Mouse (Mus musculus): ENCODE measurements around the gene Arhgef3.
A peak's percentile ranks its signal among the peaks of the same experiment; 100 is the strongest.

Gene Arhgef3

GRCm38 (mm10) chr14:27270466-27270865, 155.8 kb downstream of the Arhgef3 start:
- no peak for DNase-seq (ENCODE audit: low spot score)

GRCm38 (mm10) chr14:27271371-27272071, 156.8 kb downstream of the Arhgef3 start:
- DNase-seq (ENCODE audit: low spot score), result peak; percentile 16

GRCm38 (mm10) chr14:27272072-27272834, 157.6 kb downstream of the Arhgef3 start:
- DNase-seq (ENCODE audit: low spot score), result no peak

- no peak for DNase-seq (ENCODE audit: low spot score)
Observed at GRCm38 (mm10) chr14:27272835-27273138, 158.1 kb downstream of the Arhgef3 start.

- DNase-seq (ENCODE audit: low spot score), result no peak
Observed at GRCm38 (mm10) chr14:27273169-27273568, 158.5 kb downstream of the Arhgef3 start.

- DNase-seq (ENCODE audit: low spot score), result no peak
Observed at GRCm38 (mm10) chr14:27277259-27277658, 162.6 kb downstream of the Arhgef3 start.

- no peak for DNase-seq (ENCODE audit: low spot score)
Observed at GRCm38 (mm10) chr14:27280201-27280890, 165.6 kb downstream of the Arhgef3 start.

- no peak for DNase-seq (ENCODE audit: low spot score)
Observed at GRCm38 (mm10) chr14:27283956-27284355, 169.3 kb downstream of the Arhgef3 start.

- DNase-seq (ENCODE audit: low spot score), result no peak
Observed at GRCm38 (mm10) chr14:27286202-27286601, 171.5 kb downstream of the Arhgef3 start.

- DNase-seq (ENCODE audit: low spot score), result no peak
Observed at GRCm38 (mm10) chr14:27289053-27289452, 174.4 kb downstream of the Arhgef3 start.

GRCm38 (mm10) chr14:27292101-27292500, 177.4 kb downstream of the Arhgef3 start:
- DNase-seq (ENCODE audit: low spot score), result no peak

GRCm38 (mm10) chr14:27295821-27296220, 181.1 kb downstream of the Arhgef3 start:
- DNase-seq (ENCODE audit: low spot score), result no peak

- DNase-seq (ENCODE audit: low spot score), result no peak
Observed at GRCm38 (mm10) chr14:27296987-27297386, 182.3 kb downstream of the Arhgef3 start.

GRCm38 (mm10) chr14:27298875-27299274, 184.2 kb downstream of the Arhgef3 start:
- DNase-seq (ENCODE audit: low spot score), result no peak

GRCm38 (mm10) chr14:27299705-27300104, 185.0 kb downstream of the Arhgef3 start:
- DNase-seq (ENCODE audit: low spot score), result no peak

GRCm38 (mm10) chr14:27301768-27302499, 187.2 kb downstream of the Arhgef3 start:
- no peak for DNase-seq (ENCODE audit: low spot score)

GRCm38 (mm10) chr14:27303294-27303693, 188.6 kb downstream of the Arhgef3 start:
- no peak for DNase-seq (ENCODE audit: low spot score)

GRCm38 (mm10) chr14:27304408-27304807, 189.7 kb downstream of the Arhgef3 start:
- no peak for DNase-seq (ENCODE audit: low spot score)

- no peak for DNase-seq (ENCODE audit: low spot score)
Observed at GRCm38 (mm10) chr14:27308761-27309160, 194.1 kb downstream of the Arhgef3 start.

- DNase-seq (ENCODE audit: low spot score), result no peak
Observed at GRCm38 (mm10) chr14:27310559-27311242, 196.0 kb downstream of the Arhgef3 start.

GRCm38 (mm10) chr14:27312380-27312779, 197.7 kb downstream of the Arhgef3 start:
- DNase-seq (ENCODE audit: low spot score), result no peak

GRCm38 (mm10) chr14:27315737-27316136, 201.0 kb downstream of the Arhgef3 start:
- no peak for DNase-seq (ENCODE audit: low spot score)

All from layer of hippocampus, adult 11-12 months (tissue).